Mouse (Mus musculus) heart, embryonic 15.5 days (tissue): ENCODE data around the gene Lrrn4. TPM values are rescaled to one million over a fixed set of nuclear protein-coding genes. Genes with fewer than 3 reads are reported as not detected.

Experiments used
- ATAC-seq: fragments of 200-750 bp; cut with Nextera tagmentation; replicated peaks from 2 replicates; pipeline ENCODE4 v1.8.0; 2017; ENCODE audit warnings: low read depth, moderate TSS enrichment; ENCODE audit not compliant: insufficient number of reproducible peaks, insufficient read depth, low FRiP score
- H3K27ac ChIP-seq: fragments of 300-500 bp; sonication (generic); 2 replicates; pipeline ENCODE4 v1.5.1; 2015; ENCODE audit warnings: mild to moderate bottlenecking, inconsistent platforms
- H3K27me3 ChIP-seq: fragments of 300-500 bp; sonication (generic); 2 replicates; pipeline ENCODE4 v1.6.1; 2015; ENCODE audit warnings: inconsistent platforms
- H3K36me3 ChIP-seq: fragments of 300-500 bp; sonication (generic); 2 replicates; pipeline ENCODE4 v1.6.1; 2015; ENCODE audit warnings: mild to moderate bottlenecking, inconsistent platforms
- H3K4me1 ChIP-seq: fragments of 300-500 bp; sonication (generic); replicated peaks from 2 replicates; pipeline ENCODE4 v1.6.1; 2015; ENCODE audit warnings: inconsistent platforms
- H3K4me2 ChIP-seq: fragments of 300-500 bp; sonication (generic); 2 replicates; pipeline ENCODE4 v1.6.1; 2015; ENCODE audit warnings: inconsistent platforms, mild to moderate bottlenecking, moderate library complexity
- H3K4me3 ChIP-seq: fragments of 300-500 bp; sonication (generic); 2 replicates; pipeline ENCODE4 v1.5.1; 2015; ENCODE audit warnings: mild to moderate bottlenecking, inconsistent platforms
- H3K9ac ChIP-seq: fragments of 300-500 bp; sonication (generic); 2 replicates; pipeline ENCODE4 v1.6.1; 2015; ENCODE audit warnings: mild to moderate bottlenecking, inconsistent platforms
- H3K9me3 ChIP-seq: fragments of 300-500 bp; sonication (generic); replicated peaks from 2 replicates; pipeline ENCODE4 v1.6.1; 2016; ENCODE audit warnings: inconsistent platforms
- WGBS: fragments of 180-500 bp; shearing (Covaris S2); methylation state at CpG from one replicate; pipeline ENCODE4 v1.1.7; 2015; ENCODE audit warnings: mixed read lengths; 5-methylcytosine and 5-hydroxymethylcytosine counted together
- polyA plus RNA-seq: library from polyadenylated mRNA; unstranded; fragments of >200 nt; fragmentation: Nextera tagmentation; extraction: Ambion mirVana; gene quantifications from 2 replicates; pipeline ENCODE4 v1.2.1, GENCODE M21; 2015

Lrrn4 gene
- polyA plus RNA-seq, 1 experiment from 2014 or later, result 11.7 TPM

DNA sequence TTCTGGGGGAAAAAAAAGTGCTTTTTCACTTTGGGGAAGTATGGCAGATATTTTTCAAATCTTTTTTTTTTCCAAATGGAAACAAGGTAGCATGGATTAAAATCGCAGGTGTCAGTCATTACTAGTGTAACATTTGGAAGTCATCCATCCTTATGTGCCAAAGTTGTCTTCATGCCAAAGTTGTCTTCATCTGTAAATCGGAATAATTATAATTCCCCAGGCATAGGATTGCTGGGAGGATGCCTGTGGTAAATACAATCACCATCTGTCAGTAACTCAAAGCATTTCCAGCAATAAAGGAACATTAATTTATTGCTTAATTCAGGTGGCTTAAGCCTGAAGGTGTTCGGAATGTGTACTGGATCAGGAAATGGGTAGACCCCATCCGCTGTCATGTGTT, 39.6 kb downstream of the Lrrn4 start:
- Histone ChIP-seq H3K9me3 (no peaks in the 10 kb centered on the region), H3K4me1 (no peaks in the 10 kb centered on the region), H3K9ac (no peak overlapping the region), H3K4me3 (no peak overlapping the region), H3K27me3 (no peaks in the 10 kb centered on the region), H3K36me3 (0 out of 2 replicates have a peak, but pooled peaks cover 7% of the 10 kb centered on the region), H3K27ac (no peak overlapping the region), H3K4me2 (no peak overlapping the region)
- WGBS, result 89% methylated on average over 4 of the region's 4 CpGs
- no peak for ATAC-seq

Other genes starting within 250 kb of the Lrrn4 start
- 11.5 and 15.0 TPM in 2 replicates for gene Shld1, start 194.0 kb downstream of the Lrrn4 start, polyA plus RNA-seq
- gene Chgb, start 99.6 kb downstream of the Lrrn4 start, polyA plus RNA-seq, result 0.40 and 4.9 TPM in 2 replicates
- 16.7 and 19.3 TPM in 2 replicates for gene Trmt6, start 64.8 kb downstream of the Lrrn4 start, polyA plus RNA-seq
- gene Mcm8, start 64.8 kb downstream of the Lrrn4 start, polyA plus RNA-seq, result 8.3 and 10.0 TPM in 2 replicates
- gene Crls1, start 34.2 kb downstream of the Lrrn4 start, polyA plus RNA-seq, result 15.8 and 16.9 TPM in 2 replicates
- 0.30 and 4.1 TPM in 2 replicates for gene Fermt1, start 65.0 kb upstream of the Lrrn4 start, polyA plus RNA-seq